Mouse (Mus musculus): Measurements from ENCODE around the gene C1ql4. TPM values are rescaled to one million over a fixed set of nuclear protein-coding genes. Genes with fewer than 3 reads are reported as not detected.
A peak's percentile ranks its signal among the peaks of the same experiment; 100 is the strongest.

C1ql4 gene
- total RNA-seq, 2 experiments from 2014 or later = not detected

- intact Hi-C loops (cut with DNase I) = no loop called here
- peak; percentile 64 to 67 for DNase-seq
Measured at GRCm38 (mm10) chr15:99099139-99099556, 11.5 kb upstream of the C1ql4 start.

GRCm38 (mm10) chr15:99098493-99098861 is 10.9 kb upstream of the C1ql4 start:
- no peak for DNase-seq
- intact Hi-C loops (cut with DNase I) = no loop called here

DNA sequence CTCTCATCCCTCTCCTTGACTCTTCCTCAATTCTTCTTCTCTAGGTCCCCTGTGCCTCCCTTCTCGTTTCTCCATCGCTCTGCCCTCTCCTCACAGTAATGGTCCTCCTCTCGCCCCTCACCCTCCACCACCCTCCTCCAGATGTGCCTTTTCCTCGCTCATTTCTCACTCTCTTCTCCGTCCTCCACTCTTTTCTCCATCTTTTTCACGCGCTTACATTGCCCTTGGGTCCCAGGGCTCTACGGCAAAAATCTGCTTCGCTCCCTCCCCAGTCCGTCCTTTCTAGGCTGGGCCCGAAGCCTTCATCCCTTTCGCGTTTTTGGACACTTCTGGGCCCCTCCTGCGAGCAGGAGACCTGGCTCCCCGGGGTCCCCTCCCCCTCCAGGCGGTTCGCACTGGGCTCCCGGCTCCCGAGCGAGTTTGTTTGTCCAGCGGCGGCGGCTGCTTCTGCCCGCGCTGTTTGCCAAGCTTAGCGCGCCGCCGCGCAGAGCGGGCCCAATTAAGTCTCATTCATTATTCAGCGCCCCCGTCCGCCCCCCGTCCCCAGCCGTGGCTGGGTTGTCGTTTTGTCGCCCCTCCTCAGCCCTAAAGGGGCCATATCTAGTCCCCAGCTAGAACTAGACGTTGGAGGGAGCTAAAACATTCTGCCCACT is 10.3 kb upstream of the C1ql4 start:
- intact Hi-C loops (cut with DNase I) = no loop called here
- peak; percentile 41 to 48 for DNase-seq

DNA sequence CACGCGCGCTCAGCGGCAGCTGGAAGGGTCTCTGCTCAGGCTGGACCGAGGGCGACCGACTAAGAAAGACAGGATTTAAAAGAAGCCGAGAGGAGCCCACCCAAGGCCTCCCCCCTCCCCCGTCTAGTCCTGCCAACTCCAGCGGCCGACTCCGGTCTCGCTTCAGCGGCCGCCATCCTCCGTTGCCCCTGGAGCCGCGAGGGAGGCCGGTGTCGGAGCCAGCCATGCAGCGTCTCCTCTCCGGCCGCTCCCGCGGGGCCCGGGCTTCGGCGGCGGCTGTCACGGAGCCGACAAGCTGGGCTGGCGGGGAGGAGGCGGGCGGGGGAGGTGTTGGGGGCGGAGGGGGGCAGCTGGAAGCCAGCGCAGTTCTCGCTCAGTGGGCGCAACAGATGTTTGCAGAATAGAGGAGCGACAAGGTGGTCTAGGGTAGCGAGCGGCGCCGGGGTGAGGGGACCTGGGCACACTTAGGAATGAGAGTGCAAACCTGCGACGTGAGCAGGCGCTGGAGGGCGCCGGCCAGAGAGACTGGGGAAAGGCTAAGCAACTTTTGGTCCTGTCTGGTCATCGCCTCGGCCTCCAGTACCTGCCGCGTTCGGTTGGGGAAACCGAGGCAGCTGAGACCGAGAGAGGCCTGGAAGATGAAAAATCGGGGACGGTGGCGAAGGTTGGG is 9.3 kb upstream of the C1ql4 start:
- peak in 1 of 2 experiments; percentile 34 for DNase-seq
- intact Hi-C loops (cut with DNase I) = no loop called here

- no peak for DNase-seq
- intact Hi-C loops (cut with DNase I) = no loop called here
Measured at GRCm38 (mm10) chr15:99096061-99096793, 8.6 kb upstream of the C1ql4 start.

GRCm38 (mm10) chr15:99095356-99095755 is 7.7 kb upstream of the C1ql4 start:
- intact Hi-C loops (cut with DNase I) = no loop called here
- no peak for DNase-seq

DNA sequence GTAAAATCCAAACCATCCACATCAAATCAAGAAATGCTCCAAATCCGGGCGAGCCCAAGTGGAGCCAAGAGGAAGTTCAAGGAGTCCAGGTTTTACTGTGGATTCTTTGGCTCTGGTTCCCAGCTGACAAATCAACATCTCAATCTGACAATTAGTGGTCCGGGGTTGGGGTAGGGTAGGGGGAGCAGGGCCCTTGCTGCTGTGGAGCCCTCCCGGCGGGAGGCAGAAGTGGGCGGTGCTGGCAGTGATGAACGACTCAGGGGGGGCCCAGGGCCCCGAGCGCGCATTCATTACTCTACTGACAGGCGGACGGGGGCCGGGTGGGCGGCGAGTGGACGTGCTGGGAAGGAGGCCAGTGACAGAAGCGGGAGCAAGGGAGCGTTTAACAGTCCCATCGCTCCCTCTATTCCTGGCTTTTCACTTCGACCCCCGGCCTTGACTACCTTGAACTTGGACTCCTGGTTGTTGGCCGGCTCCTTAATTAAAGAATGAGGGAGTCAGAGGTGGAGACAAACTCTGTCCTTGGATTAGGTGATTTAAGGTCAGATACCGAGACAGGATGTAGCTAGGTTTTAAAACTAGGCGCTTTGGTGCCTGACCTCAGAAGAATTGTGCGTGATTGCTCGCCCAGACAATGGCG is 7.1 kb upstream of the C1ql4 start:
- no peak for DNase-seq
- intact Hi-C loops (cut with DNase I) = no loop called here

- intact Hi-C loops (cut with DNase I) = no loop called here
- peak; percentile 41 to 52 for DNase-seq
Measured at GRCm38 (mm10) chr15:99093291-99094258, 6.0 kb upstream of the C1ql4 start.

- intact Hi-C loops (cut with DNase I) = no loop called here
- DNase-seq = no peak
Measured at GRCm38 (mm10) chr15:99092870-99093269, 5.3 kb upstream of the C1ql4 start, which contains the start of gene Dnajc22. Dnajc22 (plus strand) TSS chr15:99093170.

DNA sequence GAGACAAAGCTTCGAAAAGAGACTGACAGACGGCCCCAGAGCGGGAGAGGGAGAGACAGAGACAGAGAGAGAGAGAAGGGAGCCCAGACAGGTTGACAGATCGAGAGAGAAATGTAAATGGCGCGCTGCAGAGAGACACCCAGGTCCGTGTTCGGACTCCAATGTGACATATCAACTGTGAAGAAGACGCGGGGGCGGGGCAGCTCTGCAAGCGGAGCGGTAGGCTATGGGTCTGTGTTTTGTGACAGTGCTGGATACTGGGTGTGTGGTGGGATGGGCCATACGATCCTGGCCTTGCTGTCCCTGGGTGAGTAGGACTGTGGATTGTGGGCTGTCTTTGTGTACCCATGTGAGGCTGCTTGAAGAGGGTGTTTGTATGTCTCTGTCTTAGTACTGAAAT is 1.5 kb upstream of the C1ql4 start:
- intact Hi-C loops (cut with DNase I) = loop anchor here (2.0 kb wide), 1 partner anchor 38 kb away; no protein-coding TSS in a partner anchor
- no peak for DNase-seq

DNA sequence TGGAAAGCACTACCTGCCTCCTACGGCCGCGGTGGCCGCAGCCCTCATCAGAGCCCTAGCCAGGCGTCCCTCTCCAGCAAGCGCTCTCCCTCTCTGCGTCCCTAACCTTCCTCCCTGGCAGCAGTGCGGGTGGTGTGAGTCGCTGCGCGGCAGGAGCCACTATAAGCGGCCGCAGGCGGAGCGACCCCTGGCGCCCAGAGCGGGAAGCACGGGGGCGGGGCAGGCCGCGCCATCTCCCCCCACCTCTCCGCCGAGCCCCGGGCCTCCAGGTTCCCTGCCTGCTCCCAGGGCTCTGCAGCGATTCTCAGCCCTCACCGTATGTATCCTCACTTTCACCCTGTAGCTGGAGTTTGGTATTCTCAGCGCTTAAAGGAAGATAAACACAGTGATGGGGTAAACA is 675 bp upstream of the C1ql4 start:
- peak; percentile 81 to 83 for DNase-seq
- intact Hi-C loops (cut with DNase I) = loop anchor here (2.0 kb wide), 1 partner anchor 37 kb away; no protein-coding TSS in a partner anchor

- intact Hi-C loops (cut with DNase I) = no loop called here
- no peak for DNase-seq
Measured at GRCm38 (mm10) chr15:99085997-99086396, 1.6 kb downstream of the C1ql4 start.

- intact Hi-C loops (cut with DNase I) = loop anchor here (5.0 kb wide), 2 partner anchors 53 to 183 kb away; no protein-coding TSS in a partner anchor
- no peak for DNase-seq
Measured at GRCm38 (mm10) chr15:99084618-99085017, 3.0 kb downstream of the C1ql4 start.

DNA sequence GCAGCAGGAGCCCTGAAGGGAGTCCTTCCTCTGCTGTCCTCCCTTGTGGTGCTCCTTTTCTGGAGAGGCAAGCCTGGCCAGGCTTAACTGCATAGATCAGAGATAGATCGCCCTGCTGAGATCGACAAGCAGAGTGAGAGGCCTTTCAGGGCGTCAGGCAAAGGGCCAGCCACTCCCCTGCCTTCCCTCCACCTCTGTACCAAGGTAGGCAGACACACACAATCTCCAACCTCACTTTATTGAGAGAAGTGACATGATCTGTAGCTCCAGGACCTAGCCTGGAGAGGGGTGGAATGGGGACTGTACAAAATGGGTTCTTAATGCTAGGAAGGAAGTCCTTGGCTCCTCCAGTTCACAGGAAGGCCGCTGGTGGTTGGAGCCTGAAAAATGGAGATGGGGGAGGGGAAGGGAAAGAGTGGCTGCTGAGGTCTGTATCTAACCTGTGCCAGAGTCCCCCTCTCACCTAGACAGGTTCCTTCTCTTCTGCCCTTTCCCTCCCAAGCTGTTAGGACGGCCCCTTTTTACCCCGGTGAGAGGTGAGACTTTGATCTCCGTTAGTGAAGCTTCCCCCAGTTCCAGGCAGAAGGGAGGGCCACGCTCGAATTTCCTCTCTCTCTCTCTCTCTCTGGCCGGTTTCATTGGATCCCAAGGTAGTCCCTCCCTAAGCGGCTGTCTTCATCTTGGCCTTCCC is 3.6 kb downstream of the C1ql4 start:
- DNase-seq = no peak
- intact Hi-C loops (cut with DNase I) = loop anchor here (1.0 to 5.0 kb wide), 3 partner anchors 53 to 183 kb away; no protein-coding TSS in a partner anchor

DNA sequence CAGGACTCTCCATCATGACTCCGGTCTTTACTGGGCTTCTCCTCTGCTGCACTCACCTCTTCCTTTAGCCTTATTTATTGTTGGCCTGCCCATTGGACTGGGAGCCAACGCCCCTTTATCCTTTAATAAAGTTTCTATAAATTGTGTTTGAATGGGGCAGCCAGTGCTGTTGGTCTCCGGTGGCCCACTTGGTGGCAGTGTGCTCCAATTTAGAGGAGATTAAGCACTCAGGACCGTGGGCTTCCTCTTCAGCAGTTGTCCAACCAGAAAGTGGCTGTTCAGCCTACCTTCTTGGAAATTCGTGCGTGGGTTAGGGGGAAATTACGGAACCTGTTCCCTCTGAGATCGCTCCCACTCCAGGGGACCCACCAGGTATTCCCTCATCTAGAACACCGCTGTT is 4.4 kb downstream of the C1ql4 start:
- intact Hi-C loops (cut with DNase I) = loop anchor here (1.0 to 5.0 kb wide), 3 partner anchors 54 to 184 kb away; no protein-coding TSS in a partner anchor
- peak in 1 of 2 experiments; percentile 46 for DNase-seq

DNA sequence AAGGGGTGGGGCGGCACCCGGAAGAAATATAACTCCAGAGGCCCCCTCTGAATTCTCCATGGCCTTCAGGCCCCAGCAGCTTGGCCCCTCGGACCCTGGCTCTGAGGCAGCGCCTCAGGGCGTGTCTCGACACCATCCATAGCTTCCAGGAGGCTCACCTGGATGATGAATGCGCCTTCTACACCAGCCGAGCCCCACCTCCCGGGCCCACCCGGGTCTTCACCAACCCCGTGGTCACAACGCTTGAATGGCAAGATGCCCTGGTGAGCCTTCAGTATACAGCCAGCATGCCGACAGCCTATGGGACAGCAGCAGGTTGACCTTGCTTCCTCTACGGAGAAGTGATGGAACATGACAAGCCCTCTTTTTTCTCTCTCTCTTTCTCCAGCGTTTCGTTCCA is 4.8 kb downstream of the C1ql4 start:
- DNase-seq = no peak
- intact Hi-C loops (cut with DNase I) = loop anchor here (1.0 to 5.0 kb wide), 3 partner anchors 54 to 184 kb away; no protein-coding TSS in a partner anchor

GRCm38 (mm10) chr15:99082322-99082721 is 5.3 kb downstream of the C1ql4 start:
- intact Hi-C loops (cut with DNase I) = loop anchor here (5.0 kb wide), 2 partner anchors 55 to 185 kb away; no protein-coding TSS in a partner anchor

GRCm38 (mm10) chr15:99079804-99080203 is 7.8 kb downstream of the C1ql4 start:
- DNase-seq = no peak
- intact Hi-C loops (cut with DNase I) = loop anchor here (5.0 kb wide), 2 partner anchors 57 to 187 kb away; no protein-coding TSS in a partner anchor

More at GRCm38 (mm10) chr15:99082322-99082721, 5.3 kb downstream of the C1ql4 start:
- DNase-seq = no peak
